Mouse (Mus musculus): ENCODE measurements around the gene Olfr728.

DNA sequence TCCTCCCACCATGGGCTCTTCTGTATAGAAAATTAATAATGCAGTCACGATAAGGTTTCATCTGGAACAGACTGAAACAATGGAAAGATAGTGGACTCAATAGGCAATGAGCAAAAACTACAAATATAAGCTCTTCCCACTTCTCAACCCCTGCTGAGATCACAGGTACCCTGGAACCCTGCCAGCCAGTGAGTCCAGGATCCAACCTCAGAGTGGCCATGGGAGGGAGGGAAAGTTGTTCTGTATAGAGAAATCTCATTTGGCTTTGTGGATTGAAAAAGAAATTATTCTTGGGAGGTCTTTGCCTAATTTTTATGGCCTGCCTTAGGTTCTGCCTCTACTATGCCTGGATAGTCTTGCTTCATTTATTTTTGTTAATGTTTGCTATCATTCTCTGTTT is 51.6 kb downstream of the Olfr728 start, which contains the start of gene Olfr726:
- TF ChIP-seq CTCF (IDR thresholded peaks at IDR 0.05) (no peak), POLR2A (IDR thresholded peaks at IDR 0.05; ENCODE audit: insufficient read depth, low read depth, low read length) (no peak), EP300 (IDR thresholded peaks at IDR 0.05; ENCODE audit: insufficient read depth, low read depth, low read length) (no peak)

Data from heart, adult 2 months (tissue).